Mouse (Mus musculus) B cell, adult 2 months (primary cell): ENCODE measurements around the gene Scaper.

Experiments used
- DNase-seq, 2 experiments: peaks; one replicate each; pipeline ENCODE4 v3.0.0; 2022

The Scaper gene

GRCm38 (mm10) chr9:55937664-55938617 is at the start of gene Scaper:
Gene Scaper (minus strand): TSS chr9:55938119.
- DNase-seq: peak; percentile 90 to 91

GRCm38 (mm10) chr9:55946819-55947218 is 8.9 kb upstream of the Scaper start:
- peak; percentile 46 to 52 for DNase-seq

GRCm38 (mm10) chr9:55941356-55941755 is 3.4 kb upstream of the Scaper start:
- DNase-seq: no peak

GRCm38 (mm10) chr9:55938618-55938985 is 683 bp upstream of the Scaper start:
- DNase-seq: peak in 1 of 2 experiments; percentile 17

- DNase-seq: peak; percentile 31 to 33
These were observed 675 bp downstream of the Scaper start for GRCm38 (mm10) chr9:55937224-55937663.

GRCm38 (mm10) chr9:55932482-55932881 is 5.4 kb downstream of the Scaper start:
- no peak for DNase-seq

- DNase-seq: no peak
These were observed 19.3 kb downstream of the Scaper start for GRCm38 (mm10) chr9:55918579-55918978.

GRCm38 (mm10) chr9:55916751-55917150 is 21.2 kb downstream of the Scaper start:
- no peak for DNase-seq

- no peak for DNase-seq
These were observed 26.4 kb downstream of the Scaper start for GRCm38 (mm10) chr9:55911481-55911880.

- DNase-seq: no peak
These were observed 35.0 kb downstream of the Scaper start for GRCm38 (mm10) chr9:55902964-55903363.

- DNase-seq: no peak
These were observed 36.3 kb downstream of the Scaper start for GRCm38 (mm10) chr9:55901588-55901987.

GRCm38 (mm10) chr9:55900531-55900930 is 37.4 kb downstream of the Scaper start:
- DNase-seq: no peak

GRCm38 (mm10) chr9:55878066-55878465 is 59.9 kb downstream of the Scaper start:
- DNase-seq: no peak

GRCm38 (mm10) chr9:55789442-55789841 is 148.5 kb downstream of the Scaper start:
- no peak for DNase-seq

- DNase-seq: no peak
These were observed 225.9 kb downstream of the Scaper start for GRCm38 (mm10) chr9:55712016-55712415.

GRCm38 (mm10) chr9:55710553-55710952 is 227.4 kb downstream of the Scaper start:
- no peak for DNase-seq

GRCm38 (mm10) chr9:55706603-55707002 is 231.3 kb downstream of the Scaper start:
- no peak for DNase-seq

- no peak for DNase-seq
These were observed 242.6 kb downstream of the Scaper start for GRCm38 (mm10) chr9:55695307-55695706.

- no peak for DNase-seq
These were observed 260.8 kb downstream of the Scaper start for GRCm38 (mm10) chr9:55677099-55677498.

- no peak for DNase-seq
These were observed 291.5 kb downstream of the Scaper start for GRCm38 (mm10) chr9:55646444-55646843.

GRCm38 (mm10) chr9:55626990-55627389 is 310.9 kb downstream of the Scaper start:
- DNase-seq: no peak

GRCm38 (mm10) chr9:55614711-55615110 is 323.2 kb downstream of the Scaper start:
- DNase-seq: no peak

- DNase-seq: no peak
These were observed 328.2 kb downstream of the Scaper start for GRCm38 (mm10) chr9:55609751-55610150.
